Mouse (Mus musculus) kidney, adult 10 weeks (tissue): ENCODE results near the gene Btf3l4. TPM values are rescaled to one million over a fixed set of nuclear protein-coding genes. Genes with fewer than 3 reads are reported as not detected.

Source experiments
- polyA plus RNA-seq: library from polyadenylated mRNA; stranded (reverse); fragments of 350-450 nt; fragmentation: Illumina TruSeq; extraction: RNeasy Lipid Tissue Mini Kit (QIAGEN cat#74804); gene quantifications from one replicate; pipeline ENCODE4 v1.2.3, GENCODE M21; 2014; ENCODE audit warnings: low read depth, low replicate concordance

Gene Btf3l4
- 324 TPM for polyA plus RNA-seq

DNA sequence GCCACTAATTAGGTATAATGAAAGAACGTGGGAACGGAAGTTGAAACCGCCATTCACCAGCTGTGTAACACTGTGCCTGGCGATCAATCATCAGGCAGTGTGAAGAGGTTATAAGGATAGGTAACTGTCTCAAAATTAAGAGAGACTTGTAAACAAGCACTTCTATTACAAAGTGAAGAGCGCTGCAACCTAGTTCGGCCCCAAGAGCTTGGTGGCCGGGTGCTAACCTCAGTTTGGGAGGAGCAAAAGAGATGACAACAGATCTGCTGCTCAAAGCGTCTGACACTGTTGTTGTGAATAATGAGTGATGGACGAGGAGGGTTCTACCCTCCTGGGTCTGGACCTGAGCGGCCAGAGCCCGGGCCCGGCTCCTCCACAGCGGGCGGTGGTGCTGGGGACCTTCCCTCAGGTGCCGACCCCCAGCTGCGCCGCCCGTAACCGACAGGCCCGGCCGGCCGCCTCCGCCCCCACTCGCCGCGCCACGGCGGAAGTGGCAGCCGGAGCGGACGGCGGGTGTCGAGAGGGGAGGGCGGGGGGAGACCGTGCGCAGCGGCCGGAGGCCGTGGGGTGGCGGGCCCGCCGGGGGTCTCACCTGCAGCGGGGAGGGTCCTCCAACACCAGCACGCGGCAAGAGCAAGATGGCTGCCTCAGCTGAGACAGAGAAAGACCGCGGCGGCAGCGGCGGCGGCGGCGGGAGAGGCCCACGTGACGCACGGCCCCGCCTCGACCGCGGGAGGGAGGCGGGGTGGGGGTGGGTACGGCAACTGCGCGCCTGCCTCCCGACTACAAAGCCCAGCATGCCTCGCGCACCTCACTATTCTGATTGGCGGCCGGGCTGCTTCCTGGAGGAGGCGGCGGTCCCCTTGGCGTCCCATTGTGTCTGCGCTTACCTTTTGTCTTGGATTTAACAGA lies at the start of gene Btf3l4:
Gene Btf3l4, minus strand, starts transcription at position 699 of the 912 bp plus-strand sequence.

DNA sequence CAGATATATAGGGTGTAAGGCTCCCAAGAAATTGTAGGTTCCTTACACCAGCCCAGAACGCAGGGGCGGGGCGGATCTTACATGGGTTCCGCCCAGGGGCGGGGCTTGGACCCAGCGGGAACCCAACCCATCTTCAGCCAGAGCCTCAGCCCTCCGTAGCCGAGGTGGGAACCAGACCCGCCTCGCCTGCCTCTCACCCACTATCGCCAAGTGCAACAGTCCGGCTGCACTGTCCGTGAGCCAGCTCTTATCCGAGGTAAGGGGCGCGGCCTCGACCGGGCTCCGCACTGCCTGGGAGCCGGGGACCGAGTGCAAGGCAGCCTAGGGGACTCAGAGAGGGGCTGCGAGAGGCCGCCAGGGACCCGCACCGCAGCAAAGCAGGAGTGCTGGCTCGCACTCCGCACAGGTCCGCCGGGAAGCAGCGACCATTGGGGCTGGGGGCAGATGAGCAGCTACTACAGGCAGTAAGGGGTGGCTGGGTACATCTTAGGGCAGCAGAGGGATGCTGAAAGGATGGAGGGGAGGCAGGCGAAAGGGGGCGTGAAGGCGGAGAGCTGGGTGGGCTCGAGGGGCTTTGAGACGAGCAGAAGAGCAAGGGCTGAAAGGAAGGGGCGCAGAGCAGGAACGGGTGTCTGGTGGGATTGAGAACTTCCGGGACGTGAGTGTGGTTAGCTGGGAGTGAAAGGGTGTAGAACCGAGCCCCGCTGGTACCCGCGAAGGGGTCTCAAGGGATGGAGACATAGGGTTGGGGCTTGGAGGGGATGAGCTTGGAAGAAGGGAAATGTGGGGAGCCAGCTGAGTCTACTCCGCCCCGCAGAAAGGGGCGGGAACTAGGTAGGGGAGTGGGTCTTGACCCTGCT lies 45.8 kb upstream of the Btf3l4 start, which contains the start of gene Rab3b:
Gene Rab3b, plus strand, starts transcription at position 101 of the 860 bp plus-strand sequence.

DNA sequence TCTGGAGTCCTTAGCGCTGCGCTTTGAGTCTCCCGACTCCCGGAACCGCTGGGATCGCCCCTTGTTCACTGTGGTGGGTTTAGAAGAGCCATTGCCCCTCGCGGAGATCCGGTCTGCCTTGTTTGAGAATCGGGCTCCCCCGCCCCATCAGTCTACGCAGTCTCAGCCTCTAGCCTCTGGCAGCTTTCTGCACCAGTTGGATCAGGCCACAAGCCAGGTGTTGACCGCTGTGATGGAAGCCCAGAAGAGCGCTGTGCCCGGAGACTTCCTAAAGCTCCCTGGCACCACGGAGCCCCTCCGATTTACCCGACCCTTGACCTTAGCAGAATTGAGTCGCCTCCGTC lies 15.1 kb upstream of the Btf3l4 start, which contains the start of gene A730015C16Rik:
Gene A730015C16Rik, minus strand, starts transcription at position 115 of the 344 bp plus-strand sequence.

DNA sequence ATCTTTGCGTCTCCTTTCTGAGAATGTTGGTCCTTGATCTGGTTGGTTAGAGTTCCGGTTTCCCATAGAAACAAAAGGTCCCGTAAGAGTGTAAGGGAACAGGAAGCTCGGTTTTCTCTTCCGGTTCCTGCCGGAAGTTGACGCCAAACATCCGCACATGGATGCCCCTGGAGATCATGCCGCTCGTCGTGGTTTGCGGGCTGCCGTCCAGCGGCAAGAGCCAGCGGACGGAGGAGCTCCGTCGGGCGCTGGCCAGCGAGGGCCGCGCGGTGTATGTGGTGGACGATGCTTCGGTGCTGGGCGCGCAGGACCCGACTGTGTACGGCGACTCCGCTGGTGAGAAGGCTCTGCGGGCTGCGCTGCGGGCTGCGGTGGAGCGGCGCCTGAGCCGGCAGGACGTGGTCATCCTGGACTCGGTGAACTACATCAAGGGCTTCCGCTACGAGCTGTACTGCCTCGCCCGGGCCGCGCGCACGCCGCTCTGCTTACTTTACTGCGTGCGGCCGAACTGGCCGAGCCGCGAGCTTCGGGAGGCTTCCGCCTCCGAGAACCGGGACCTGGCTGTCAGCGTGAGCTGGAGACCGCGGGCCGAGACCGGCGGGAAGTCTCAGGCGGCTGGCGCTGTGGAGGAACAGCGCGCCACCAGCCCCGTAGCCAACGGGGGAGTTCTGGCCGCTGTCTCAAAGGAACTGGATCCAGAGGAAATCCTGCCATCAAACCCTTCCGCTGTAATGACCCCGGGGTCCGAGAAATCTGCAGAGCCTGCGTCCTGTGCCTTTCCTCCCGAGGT lies 14.5 kb upstream of the Btf3l4 start, which contains the start of gene Kti12:
Gene Kti12, plus strand, starts transcription at position 71 of the 790 bp plus-strand sequence.

DNA sequence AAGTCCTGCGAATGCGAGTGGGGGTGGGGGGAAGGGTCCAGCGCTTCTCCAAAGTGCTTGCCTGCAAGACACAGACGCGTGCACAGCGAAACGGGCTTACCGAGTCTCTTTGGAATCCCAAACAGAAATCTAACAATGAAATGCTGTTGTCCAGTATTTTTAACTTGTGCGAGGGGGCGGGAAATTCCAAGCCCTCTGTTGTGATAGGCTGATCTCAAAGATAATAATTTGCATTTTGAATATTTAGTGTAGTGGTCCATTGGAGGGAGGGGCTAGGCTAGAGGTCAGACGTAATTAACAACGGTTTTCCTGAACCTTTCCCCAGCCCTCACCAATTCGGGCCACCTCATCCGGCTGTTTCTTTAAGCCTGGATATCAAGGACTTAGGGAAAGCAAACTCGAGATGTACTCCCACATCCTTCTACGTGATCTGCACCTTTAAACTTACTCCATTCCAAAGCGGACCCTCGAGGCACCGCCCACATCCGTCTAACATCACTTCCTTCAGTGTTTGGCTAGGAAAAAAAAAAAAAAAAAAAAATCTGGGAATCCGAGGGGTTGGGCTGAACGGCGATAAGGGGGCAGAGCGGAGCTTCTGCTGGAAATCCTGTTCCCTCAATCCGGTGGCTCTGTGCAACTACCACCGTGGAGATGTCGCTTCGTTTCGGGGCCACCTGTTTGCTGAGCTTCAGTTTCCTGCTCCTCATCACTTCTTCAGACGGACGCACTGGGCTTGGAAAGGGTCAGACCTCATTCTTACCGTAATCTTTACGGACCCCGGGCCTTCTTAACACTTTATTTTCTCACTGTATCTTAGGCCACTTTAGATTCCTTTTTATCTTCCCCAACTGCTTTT lies 929 bp upstream of the Btf3l4 start, which contains the start of gene Txndc12:
Gene Txndc12, plus strand, starts transcription at position 487 of the 856 bp plus-strand sequence.

DNA sequence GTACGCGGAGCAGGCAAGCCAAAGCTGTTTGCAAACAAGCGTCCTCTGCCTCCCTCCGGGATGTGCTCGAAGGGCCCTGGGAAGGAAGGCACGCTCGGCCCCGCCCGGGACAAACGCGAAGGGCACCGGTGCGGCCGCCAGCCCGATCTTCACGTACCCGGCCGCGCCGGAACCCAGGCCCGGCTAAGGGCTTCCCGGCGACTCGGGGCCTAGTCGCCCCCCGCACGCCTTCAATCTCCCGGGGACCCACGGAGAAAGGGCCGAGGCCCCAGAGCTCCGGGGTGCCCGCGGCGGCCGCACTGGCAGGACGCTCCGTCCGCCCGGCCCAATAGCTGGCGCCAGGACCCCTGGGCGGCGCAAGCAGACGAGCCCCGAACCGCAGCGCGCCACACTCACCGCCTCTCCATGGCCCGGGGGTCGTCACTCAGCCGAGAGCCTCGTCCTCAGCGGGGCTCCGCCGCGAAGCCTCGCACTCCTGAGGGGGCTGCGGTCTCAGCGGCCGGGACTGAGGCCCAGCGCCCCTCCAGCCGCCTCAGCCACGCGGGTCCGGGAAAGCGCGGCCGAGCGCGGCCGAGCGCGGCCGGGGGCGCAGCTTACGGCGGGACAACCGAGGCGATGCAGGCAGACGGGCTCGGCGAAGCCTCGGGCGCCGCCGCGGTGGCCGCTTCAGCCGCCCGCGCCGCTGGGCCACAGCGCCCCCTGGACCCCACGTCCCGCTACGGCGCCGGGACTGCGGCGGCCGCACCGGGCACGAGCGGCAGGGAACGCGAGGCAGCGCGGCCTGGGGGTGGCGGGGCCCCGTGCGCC lies 53.2 kb downstream of the Btf3l4 start, which contains the start of gene Zfyve9:
Gene Zfyve9, minus strand, starts transcription at position 742 of the 807 bp plus-strand sequence.

Other genes with a start within 250 kb of the Btf3l4 start
- 46.0 TPM for gene Cc2d1b, start 213.7 kb downstream of the Btf3l4 start, polyA plus RNA-seq
- gene 3110021N24Rik, start 114.0 kb downstream of the Btf3l4 start, polyA plus RNA-seq, result 0.32 TPM
- 46.0 TPM for gene Zfyve9, start 52.8 kb downstream of the Btf3l4 start, polyA plus RNA-seq
- gene Txndc12, start 987 bp upstream of the Btf3l4 start, polyA plus RNA-seq, result 40.8 TPM
- 18.8 TPM for gene Kti12, start 14.2 kb upstream of the Btf3l4 start, polyA plus RNA-seq
- gene A730015C16Rik, start 15.0 kb upstream of the Btf3l4 start, polyA plus RNA-seq, result not detected
- 2.0 TPM for gene Rab3b, start 45.4 kb upstream of the Btf3l4 start, polyA plus RNA-seq
- 241 TPM for gene Nrd1, start 167.0 kb upstream of the Btf3l4 start, polyA plus RNA-seq